Mouse (Mus musculus): ENCODE data around the gene Gm15517.
A peak's percentile ranks its signal among the peaks of the same experiment; 100 is the strongest.
"Not testable (repeated sequence)": the region's sequence is repeated elsewhere in the genome, so short reads cannot be mapped to it uniquely, and the experiment has no call there.

Gm15517 gene

DNA sequence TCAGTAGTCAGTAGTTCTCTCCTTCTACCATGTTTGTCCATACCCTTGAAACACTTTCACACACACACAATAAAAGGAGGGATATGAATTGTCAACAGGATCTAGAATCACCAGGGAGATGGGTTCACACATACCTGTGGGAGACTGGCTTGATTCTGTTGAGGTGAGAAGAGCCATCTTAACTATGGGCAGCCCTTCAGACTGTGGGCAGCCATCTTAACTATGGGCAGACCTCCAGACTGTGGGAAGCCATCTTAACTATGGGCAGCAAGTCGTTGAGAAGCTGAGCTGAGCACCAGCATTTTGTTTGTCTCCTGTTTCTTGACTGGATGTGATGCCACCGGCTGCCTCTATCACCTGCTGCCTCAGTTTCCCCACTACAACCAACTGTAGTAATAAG lies 10.1 kb downstream of the Gm15517 start:
- peak; percentile 42 to 59 for DNase-seq

DNA sequence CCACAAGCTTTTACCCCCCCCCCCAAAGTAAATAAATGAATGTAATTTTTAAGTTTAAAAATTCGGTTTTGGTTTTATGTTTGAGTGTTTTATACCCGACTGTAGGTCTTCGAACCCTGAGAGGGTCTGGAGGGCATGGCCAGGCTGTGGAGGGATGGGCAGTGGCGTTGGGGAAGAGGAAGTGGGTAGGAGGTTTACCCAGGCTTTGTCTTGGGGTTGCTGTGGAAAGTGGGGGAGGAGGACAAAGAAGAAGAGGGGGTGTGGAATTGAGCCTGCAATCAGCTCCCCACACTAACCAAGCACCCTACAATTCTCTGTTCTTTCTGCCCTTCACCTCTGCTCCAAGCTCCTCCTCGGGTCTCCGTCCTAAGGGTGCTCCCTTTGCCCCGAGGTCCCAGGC lies 11.3 kb downstream of the Gm15517 start:
- no peak for DNase-seq

DNA sequence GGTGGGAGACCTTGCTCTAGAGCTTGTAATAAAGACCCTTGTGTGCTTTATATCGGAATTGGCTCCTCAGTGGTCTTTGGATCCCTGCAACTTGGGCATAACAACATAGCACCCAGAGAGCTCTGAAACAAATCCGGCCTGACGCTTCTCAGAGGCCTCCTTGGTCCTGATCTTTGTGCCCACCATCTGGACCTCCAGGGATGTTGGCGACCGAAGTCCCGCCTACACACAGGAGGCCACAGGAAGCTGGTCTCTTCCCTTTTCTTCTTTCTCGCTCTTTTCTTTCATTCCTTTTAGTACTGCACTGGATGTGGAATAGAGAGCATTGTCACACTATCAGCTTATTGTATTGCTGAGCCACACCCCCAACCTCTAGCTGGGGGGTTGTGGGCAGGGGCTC lies 12.2 kb downstream of the Gm15517 start:
- DNase-seq, result no peak

DNA sequence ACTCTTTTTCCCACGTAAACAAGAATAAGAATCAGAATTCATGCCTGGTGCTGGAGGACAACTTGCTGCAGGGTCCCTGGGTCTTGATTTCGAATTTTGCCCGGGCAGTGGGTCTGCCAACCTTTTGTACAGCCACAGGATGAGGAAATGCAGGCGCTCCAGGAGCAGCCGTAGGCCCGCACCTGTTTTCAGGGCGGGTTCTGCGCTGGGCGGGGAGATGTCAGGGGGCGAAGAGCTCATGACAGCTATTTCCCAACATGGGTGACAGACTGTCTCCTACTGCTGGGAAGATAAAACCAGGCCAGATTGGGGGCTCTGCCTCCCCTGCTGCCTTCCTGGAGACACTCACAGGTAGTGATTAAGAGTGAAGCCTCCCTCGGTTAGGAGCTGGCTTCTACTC lies 12.8 kb downstream of the Gm15517 start:
- DNase-seq, result no peak

DNA sequence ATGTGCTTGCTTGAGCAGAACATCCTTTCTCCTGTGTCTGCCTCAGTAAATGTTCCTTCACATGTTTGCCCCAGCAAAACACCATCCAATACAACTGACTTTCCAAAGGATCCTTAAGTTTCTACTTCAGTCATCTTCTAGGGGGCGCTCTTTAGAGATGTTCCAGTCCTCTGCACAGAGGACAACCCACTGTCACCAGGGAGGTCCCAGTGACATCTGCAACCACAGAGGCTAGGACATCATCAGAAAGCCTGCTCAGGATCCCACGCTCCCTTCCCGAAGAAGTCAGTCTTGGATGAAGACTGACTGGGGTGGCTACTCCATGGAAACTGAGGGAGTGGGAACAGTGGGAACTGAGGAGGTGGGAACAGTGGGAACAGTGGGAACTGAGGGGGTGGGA lies 14.3 kb downstream of the Gm15517 start:
- DNase-seq, result no peak

DNA sequence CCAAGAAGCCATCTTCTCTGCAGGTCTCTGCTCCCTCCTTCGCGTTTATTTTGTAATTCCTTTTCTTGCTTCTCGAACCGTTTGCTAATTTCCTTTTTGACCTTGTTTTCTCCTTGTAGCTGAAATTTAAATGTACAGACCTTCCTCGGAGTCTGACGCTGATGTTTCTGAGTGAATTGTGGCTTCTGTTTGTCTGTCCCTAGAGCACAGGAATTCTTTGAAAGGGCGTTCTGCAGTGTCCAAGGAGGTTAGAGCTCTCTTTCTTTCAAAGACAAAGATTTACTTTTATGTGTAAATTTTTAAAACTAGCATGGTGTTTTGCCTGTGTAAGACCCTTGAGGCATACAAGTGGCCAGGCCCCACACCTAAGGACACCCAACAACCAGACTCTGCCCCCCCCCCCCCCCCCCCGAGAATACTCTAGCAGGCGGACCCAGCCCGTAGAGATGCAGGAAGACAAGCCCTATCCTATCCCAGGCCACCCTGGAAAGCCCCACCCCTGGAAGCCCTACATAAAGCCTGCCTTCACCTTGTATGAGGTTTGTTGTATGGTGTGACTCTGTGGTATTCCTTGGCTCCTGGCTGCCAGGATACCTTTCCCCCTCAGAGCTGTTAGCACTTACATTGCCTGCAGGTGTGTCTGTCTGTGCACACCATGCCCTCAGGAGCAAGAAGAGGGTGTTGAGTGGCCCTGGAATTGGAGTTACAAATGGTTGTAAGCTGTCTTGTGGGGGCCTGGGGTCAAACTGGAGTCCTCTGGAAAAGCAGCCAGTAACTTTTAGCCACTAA lies 15.4 kb downstream of the Gm15517 start:
- DNase-seq, result no peak

DNA sequence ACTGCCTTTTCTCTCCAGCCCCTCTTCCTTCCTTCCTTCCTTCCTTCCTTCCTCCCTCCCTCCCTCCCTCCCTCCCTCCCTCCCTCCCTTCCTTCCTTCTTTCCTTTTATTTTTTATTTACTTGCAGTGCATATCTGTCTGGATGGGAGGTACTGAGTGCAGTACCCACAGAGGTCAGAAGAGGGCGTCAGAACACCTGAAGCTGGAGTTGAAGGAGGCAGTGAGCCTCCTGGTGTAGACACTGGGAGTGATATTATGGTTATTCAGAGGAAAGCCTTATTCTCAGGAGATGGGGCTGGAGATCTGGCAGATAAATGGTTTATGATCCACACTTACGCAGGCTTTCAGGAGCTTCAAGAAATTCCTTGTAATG lies 16.0 kb downstream of the Gm15517 start:
- peak; percentile 73 to 86 for DNase-seq

DNA sequence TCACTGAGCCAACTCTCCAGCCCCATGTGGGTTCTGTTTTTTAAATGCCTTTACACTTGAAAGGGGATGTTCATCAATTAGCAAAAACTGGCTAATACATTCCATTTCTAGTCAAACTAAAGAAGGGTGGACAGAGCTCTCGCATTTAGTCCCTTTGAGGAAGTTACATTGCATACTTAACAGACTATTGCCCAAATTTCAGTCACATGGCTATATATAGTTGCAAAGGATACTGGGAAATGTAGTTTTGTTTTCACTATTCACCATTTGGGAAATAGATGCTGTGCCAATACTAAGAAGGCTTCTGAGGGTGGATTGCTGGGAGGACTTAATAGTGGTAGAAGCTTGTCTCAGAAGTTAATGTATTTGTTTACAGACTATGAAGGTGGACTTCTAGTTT lies 19.7 kb downstream of the Gm15517 start:
- DNase-seq, result no peak

DNA sequence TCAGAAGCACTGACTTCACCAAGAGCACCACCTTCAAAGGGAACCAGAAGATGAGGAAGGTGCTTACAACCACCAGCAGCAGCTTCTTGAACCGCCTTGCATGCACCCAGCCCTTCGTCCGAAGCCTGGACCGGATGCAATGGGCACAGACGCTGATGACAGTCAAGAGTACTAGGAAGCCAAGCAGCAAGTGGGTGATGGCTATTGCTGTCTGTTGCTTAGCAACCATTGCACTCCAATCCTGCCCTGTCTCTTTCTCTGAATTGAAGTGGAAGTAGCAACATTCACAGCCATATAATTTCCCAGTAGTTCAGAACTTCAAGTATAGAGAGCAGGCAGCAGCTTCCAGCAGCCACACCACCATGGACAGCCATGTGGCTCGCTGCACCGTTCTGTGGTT lies 20.3 kb downstream of the Gm15517 start:
- DNase-seq, result no peak

DNA sequence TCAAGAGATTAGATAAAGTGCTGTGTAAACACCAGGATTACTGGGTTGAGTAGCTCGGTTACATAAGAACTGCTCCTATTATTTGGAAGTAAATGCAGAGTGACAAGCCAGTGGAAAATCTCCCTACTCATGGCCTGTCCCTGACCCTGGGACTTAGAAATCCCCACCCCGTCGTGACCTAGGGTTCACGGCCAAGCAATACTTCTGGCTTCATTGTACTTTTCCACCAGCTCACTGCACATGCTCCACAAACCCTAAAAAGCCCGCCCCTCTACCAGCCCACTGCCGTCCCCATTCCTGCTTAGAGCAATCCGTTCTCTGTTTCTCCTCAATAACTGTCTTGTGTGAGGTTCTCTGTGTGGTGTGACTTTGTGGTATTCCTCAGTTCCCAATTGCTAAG lies 26.5 kb downstream of the Gm15517 start:
- no peak for DNase-seq

DNA sequence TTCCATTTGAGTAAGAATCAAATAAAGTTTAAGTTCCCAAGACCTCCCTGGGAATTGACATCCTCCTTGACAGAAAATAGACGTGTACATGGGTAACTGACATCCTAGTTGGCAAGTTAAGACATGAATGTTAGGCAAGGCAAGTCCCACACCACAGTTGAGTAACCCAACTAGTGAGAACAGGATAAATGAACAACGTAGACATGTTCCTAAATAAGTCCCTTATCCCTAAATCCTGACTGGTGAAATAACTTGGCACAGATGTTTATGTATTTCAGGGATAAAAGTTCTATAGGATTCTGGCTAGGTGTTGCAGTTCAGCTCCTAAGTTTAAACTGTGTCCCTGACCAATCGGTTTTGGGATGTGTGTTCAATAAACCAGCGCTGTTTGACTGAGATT lies 29.7 kb downstream of the Gm15517 start:
- no peak for DNase-seq

DNA sequence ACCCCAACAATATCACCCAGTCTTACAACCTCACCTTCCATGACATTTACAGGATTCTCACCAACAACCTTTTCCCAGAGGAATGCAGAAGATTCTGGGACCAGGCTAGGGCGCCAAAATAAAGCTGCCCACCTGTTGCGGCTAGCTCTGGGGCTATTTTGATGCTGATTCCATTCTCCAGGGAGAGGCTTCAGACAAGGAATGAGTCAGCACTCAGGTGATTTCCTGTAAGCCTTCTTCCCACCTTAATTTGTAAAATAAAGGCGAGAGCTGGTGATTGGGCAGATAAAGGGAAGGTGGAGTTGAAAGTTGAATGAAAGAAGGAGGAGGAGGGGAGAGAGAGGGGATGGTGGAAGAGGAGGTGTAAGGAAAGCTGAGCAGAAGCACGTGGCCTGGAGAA lies 30.2 kb downstream of the Gm15517 start:
- no peak for DNase-seq

DNA sequence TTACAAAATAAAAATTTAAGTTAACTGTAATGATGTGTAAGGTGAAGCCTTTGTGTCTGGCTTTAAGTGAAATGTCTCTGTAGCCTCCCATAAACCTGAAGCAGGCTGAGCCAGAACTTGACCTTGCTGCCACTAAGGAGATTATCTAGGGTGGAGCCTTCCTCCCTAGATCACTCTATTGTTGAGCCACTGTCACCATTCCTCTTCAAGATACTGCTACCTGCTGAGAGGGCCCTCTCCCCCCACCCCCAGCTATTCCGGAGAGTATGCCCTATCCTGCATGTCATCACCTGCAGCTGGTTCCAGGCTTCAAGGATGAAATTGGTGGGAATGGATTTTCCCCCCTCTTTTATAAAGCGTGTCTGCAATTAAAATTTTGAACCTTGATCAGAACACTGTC lies 36.3 kb downstream of the Gm15517 start:
- not testable (repeated sequence) for DNase-seq

DNA sequence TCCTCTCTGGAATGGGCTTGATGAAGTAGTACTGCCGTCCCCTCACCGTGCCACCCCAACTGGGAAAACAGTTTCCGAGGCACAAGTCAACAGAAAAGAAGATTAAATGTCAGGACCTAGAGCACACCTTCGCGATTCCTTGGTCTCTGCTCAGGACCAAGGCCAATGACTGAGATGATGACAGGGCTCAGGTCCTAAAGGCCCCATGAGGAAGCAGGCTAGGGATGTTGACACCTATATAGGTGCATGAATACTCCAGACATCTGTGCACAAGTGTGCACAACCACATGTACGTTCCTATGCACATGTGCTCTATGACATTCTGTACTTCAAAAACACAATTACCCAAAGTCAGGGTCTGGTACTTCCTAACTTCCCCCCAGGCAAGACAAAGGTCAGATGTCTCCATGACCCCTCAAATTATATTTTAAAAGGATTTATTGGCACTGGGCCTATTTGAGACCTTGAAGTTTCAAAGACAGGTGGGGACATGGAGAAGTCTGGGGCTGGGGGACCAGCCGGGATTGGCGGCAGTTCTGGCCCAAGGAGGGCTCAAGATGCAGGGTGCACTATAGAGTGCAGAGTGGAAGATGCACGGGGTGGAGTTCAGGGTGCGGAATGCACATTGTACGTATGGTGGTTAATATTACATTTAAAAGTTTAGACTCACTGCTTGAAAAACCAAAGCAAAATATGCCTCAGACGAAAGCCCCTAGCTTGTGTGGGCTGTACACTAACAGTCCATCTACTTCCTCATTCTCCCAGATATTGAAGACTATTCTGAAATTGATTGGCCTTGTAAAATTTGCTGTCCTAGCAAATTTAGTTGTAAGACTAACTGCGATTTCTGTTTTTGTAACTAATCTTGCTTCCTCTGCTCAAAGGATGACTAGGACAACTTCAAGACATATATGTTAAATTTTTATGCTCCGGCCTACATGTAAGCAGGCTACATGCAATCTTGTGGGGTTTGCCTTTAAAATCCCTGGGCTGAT lies 42.4 kb downstream of the Gm15517 start:
- DNase-seq, result peak in 1 of 2 experiments; percentile 16

DNA sequence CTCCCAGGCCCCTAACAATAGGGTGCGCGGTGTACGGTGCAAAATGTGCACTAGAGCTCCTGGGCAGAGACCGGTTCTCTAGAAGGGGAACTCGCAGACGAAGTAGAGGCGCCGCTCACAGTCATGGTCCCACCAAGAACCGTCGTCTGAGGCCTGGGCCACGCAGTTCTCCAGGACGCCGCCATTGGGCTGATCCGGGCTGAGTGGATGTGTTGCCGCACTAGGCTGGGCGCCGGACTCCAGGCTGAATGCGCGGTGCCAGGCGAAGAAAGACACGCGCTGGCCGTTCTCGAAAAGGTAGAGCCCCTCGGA lies 43.2 kb downstream of the Gm15517 start:
- DNase-seq, result no peak

DNA sequence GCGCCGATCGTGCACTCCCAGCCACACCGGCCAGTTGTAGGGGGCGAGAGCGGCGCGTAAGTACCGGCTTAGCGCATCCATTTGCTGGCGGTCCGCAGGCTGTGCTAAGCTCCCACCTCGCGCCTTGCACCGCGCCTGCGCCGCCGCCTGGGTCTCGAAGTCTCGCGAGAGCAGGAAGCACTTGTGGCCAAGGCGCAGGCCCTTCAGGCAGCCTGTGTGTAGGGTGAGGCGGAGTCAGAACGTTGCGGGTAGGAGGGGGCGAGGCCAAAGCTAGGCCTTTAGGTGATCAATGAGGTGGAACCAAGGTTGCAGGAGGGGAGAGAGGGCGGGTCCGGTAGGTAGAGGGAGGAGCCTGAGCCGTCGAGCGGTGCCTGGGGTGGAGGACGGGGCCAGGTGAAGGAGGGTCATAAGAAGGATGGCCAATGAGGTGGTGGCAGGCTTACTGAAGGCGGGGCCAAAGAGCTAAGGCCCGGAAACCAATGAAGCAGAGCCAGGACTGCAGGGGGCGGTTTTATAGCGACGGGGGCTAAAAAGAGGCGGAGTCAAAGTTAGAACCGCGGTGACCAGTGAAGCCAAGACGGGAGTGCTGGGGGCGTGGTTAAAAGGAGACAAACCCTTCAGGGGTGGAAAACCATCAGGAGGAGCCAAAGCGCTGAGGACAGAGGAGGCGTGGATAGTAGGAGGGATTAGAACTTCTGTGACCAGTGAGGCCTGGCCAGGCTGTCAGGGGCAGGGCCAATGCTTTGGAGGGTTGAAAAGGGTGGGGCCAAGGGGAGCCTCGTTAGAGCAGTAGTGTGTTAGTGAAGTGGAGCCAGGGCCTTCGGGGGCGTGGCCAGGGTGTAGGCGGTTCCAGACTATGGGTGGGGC lies 43.8 kb downstream of the Gm15517 start:
- DNase-seq, result peak; percentile 97 to 98

DNA sequence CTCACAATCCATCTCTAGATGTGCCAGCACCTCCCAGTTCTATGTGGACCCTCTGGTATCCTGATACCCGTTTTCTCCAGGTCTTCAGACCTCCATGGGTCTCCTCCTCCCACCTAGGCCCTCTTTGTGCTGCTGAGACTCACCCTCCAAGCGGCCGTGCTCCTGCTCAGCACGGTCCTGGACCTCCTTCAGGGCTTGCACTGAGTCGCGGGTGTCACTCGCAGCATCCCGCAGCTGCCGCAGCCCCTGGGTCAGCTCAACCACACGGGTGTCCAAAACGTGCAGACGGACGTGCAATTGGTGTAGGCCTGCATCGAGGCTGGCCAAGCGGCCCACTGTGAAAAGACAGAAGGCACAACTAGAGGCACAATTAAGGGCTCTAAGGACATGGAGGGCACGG lies 44.4 kb downstream of the Gm15517 start:
- DNase-seq, result peak in 1 of 2 experiments; percentile 54

DNA sequence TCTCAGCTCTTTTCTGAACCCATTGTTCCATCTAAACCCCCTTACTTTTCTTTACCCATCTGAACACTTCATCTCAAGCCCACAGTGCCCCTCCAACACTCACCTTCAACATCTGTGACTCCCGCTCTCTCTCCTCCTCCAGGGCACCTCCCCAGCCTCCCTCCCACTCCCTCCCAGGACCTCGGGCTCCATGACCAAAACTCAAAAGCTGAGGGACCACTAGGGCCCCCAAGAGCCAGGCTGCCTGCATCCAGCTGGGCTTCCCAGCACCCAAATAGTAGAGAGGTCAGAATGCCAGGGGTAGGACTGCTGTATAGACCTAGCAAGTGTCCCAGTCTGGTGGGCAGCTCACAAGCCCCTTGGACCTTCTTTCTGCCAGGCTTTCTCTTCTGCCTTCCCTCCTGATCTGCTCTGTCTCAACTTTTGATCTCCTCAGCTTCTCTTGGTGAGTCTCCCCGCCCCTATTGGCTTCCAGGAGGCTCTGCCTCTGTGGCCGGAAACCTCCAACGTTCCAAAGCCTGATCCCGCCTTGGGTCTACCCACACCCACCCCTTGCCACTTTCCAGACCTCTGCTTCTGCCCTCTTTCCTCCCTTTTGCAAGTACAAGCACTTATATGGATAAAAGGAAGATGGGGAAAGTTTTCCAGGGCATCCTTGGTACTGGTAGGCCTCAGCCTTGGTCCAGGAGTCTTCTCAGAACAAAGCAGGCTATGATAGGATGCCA lies 45.4 kb downstream of the Gm15517 start, which contains the start of gene Clec11a:
Gene Clec11a (minus strand): TSS at position 387 of the 725 bp plus-strand sequence.
- DNase-seq, result no peak

DNA sequence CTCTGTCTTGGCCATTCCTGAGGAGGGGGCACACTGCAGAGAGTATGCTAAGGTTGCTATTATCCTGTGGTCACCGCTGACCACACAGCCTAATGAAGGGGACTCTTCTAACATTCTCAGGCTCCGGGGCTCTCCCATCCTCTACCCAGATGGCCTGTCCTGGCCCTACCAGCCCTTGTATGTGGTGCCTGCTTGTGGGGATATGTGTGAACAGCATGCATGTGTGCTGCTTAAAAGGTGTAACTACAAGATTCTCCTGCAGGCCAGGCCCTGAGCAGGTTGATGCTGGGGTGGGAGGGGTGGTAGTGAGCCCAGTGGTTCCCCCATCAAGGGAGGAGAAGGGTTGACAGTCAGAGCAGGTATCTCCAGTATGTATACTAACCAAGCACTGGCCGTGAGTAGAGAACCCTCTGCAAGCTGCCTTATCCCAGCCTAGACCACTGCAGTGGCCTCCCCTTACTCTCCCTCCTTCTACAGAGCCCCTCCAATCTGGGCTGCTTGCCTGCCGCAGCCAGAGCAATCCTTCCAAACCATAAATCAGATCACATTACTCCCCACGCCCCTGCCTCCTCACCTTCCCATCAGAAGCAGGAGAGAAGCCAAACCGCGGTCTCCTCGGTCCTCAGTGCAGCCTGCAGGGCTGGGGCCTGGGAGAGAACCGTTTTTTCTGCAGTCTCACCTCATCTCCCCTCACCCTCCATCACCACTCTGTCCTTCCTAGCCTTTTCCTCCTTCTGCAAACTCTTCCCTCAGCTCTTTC lies 46.2 kb downstream of the Gm15517 start:
- no peak for DNase-seq

DNA sequence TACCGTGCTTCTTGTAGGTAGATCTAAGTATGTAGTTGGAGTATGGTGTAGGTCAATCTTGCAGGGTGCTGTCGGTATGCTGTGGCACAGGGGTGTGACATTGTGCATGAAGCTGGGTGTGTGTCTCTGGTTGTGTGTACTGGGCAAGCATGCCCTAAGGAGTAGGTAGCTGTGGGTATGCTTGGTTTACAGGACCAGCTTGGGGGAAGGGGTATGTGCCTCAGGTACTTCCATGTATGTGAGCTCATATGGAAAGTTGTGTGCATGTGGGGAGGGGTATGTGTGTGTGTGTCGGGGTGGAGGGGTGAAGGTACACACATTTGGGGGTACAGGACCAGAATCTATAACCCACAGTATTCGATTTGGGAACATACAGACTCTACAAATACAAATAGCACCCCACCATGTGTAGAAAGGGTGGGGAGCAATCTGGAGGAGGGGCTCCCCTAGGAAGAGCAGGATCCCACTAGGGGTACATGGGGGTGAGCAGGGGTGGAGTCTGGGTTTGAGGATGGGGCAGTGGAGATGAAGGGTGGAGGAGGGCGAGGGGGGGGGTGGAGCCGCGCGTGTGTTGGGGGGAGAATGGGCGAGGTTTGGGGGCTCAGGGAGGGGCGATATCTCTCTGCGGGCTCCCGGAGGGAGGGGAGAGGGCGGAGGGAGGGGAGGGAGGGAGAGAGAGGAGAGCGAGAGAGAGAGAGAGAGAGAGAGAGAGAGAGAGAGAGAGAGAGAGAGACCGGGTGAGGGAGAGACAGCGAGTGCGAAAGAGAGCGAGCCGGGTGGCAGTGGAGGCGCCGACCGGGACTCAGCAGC lies 48.4 kb downstream of the Gm15517 start, which contains the start of gene Shank1:
Gene Shank1 (plus strand): TSS at position 779 of the 810 bp plus-strand sequence.
- DNase-seq, result peak in 1 of 2 experiments; percentile 21
